Mouse (Mus musculus): ENCODE measurements around the gene Mybpc2.

Mybpc2 gene

DNA sequence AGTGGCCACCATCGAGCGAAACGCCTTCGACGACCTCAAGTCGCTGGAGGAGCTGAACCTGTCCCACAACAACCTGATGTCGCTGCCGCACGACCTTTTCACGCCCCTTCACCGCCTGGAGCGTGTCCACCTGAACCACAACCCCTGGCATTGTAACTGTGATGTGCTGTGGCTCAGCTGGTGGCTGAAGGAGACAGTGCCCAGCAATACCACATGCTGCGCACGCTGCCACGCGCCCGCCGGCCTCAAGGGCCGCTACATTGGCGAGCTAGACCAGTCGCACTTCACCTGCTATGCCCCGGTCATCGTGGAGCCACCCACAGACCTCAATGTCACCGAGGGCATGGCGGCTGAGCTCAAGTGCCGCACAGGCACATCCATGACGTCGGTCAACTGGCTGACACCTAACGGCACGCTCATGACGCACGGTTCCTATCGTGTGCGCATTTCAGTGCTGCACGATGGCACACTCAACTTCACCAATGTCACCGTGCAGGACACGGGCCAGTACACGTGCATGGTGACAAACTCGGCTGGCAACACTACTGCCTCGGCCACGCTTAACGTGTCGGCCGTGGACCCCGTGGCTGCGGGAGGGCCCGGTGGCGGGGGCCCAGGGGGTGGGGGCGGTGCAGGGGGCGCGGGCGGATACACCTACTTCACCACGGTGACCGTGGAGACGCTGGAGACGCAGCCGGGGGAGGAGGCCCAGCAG is 62.8 kb downstream of the Mybpc2 start:
- DNase-seq = no peak

DNA sequence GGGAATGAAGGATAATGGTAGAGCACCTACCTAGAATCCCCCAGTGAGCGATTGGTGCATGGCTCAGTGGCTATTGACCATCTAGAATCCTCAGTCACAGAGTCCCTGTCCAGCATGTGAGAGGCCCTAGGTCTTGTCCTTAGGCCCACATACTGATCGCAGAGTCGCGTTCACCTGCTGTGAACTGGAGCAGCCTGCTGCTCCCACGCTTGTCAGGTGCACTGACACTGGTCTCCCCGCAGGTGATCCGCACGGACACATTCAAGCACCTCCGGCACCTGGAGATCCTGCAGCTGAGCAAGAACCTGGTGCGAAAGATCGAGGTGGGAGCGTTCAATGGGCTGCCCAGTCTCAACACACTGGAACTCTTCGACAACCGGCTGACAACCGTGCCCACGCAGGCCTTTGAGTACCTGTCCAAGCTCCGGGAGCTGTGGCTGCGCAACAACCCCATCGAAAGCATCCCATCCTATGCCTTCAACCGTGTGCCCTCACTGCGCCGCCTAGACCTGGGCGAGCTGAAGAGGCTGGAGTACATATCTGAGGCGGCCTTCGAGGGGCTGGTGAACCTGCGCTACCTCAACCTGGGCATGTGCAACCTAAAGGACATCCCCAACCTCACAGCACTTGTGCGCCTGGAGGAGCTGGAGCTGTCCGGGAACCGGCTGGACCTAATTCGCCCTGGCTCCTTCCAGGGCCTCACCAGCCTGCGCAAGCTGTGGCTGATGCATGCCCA is 63.5 kb downstream of the Mybpc2 start:
- DNase-seq = no peak

DNA sequence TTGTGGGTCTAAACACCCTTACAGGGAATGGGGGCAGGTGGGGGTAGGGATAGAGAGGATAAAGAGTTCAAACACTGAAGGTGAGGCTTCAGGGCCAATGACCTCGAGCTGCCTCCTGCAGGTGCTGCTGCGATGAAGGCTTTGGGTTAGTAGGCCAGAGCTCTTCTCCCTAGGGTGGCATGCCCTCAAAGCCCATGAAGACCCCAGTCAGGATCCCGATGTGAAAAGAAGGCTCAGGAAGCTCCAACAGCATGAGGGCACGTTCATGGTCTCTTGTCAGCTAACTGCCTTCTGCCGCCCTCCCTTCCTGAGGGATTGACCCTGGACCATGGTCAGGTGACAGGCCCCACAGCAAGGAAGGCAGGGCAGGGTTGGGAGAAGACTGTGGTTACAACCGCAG is 64.4 kb downstream of the Mybpc2 start:
- no peak for DNase-seq

DNA sequence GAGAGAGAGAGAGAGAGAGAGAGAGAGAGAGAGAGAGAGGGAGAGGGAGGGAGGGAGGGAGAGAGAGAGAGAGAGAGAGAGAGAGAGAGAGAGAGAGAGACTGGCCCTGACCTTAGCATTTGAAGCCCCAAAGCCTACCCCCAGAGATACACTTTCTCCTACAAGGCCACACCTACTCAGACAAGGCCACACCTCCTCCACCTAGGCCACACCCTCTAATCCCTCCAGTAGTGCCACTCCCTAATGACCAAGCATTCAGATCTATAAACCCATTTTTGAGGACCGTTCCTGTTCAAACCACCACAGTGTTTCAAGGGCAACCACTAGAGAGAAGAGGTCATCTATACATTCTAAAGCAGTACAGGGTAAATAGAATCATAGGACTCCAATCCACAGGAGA is 68.2 kb downstream of the Mybpc2 start:
- no peak for DNase-seq

DNA sequence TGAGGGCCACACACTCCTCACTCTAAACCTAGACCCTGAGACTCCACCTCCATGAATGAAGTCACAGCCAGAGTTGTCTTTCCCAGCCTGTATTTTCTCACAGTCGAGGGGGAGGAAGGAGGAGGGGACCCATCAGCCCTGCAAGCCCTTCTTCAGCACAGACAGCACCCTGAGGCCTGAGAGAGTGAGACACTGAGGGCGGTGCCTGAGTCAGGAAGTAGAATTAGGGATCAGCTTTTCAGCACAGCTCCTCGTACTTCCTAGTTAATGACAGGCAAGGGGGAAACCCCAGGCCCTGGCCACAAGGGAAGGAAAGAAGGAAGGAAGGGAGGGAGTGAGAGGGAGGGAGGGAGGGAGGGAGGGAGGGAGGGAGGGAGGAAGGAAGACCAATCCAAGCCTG is 71.2 kb downstream of the Mybpc2 start:
- DNase-seq = no peak
